Mouse (Mus musculus): ENCODE results near the gene Gm9780.
A peak's percentile ranks its signal among the peaks of the same experiment; 100 is the strongest.
"Not testable (repeated sequence)": the region's sequence is repeated elsewhere in the genome, so short reads cannot be mapped to it uniquely, and the experiment has no call there.

Gene Gm9780

GRCm38 (mm10) chr14:26042611-26043010, at the start of gene Gm9780:
Gene Gm9780 (minus strand): TSS chr14:26042711.
- DNase-seq (ENCODE audit: extremely low spot score) = not testable (repeated sequence)

DNA sequence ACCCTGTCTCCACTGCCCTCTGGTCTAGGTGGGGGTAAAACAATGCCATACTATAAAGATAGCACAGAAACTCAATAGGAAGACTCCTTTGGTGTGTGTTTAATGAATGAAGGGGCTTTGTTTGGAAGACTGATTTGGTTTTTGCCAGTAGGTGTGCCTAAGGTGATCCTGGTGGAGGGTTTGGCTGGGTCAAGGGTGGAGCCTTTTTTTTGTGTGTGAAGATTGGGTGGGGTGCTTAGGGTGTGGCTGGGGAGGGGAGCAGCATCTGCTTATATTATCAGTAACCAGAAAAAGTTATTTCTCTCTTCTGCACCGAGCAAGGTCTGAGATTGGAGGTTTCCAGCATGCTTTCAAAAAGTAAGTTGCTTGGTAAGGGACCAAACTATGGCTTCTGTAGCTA, 39.5 kb upstream of the Gm9780 start, which contains the start of gene Cphx3:
Gene Cphx3 (plus strand): TSS at position 301 of the 400 bp plus-strand sequence.
- not testable (repeated sequence) for DNase-seq (ENCODE audit: extremely low spot score)

DNA sequence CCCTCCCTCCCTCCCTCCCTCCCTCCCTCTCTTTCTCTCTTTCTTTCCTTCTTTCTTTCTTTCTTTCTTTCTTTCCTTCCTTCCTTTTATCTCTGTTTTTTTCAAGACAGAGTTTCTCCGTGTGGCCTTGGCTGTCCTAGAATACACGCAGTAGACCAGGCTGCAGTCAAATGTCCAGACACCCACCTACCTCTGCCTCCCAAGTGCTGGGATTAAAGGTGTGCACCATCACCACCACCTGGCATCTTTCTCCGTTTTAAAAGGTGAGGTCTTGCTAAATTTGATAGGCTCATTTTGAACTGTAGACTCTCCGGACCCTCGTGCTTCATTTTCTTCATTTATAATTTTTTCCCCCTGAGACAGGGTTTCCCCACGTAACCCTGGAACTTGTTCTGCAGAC, 38.7 kb upstream of the Gm9780 start, which contains the start of gene Cphx2:
Gene Cphx2 (plus strand): TSS at position 301 of the 400 bp plus-strand sequence.
- DNase-seq (ENCODE audit: extremely low spot score) = not testable (repeated sequence)

- DNase-seq (ENCODE audit: extremely low spot score) = not testable (repeated sequence)
Observed at GRCm38 (mm10) chr14:26076620-26077390, 34.3 kb upstream of the Gm9780 start.

DNA sequence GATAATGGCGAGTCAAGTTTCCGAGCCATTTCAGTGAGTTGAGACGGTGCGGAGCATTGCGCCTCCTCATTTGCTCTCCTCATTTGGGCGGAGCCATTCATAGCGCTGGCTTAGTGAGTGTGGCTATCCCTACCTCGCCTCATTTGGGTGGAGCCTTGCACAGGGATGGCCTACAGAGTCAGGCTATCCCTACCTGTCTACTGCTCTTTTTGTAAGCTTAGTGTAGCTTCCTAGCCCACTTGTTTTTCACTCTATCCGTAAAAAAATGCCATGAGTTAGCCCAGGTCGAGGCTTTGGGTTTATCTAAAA, 24.8 kb upstream of the Gm9780 start, which contains the start of gene Tmem254c:
Gene Tmem254c (minus strand): TSS at position 31 of the 309 bp plus-strand sequence.
- not testable (repeated sequence) for DNase-seq (ENCODE audit: extremely low spot score)

DNA sequence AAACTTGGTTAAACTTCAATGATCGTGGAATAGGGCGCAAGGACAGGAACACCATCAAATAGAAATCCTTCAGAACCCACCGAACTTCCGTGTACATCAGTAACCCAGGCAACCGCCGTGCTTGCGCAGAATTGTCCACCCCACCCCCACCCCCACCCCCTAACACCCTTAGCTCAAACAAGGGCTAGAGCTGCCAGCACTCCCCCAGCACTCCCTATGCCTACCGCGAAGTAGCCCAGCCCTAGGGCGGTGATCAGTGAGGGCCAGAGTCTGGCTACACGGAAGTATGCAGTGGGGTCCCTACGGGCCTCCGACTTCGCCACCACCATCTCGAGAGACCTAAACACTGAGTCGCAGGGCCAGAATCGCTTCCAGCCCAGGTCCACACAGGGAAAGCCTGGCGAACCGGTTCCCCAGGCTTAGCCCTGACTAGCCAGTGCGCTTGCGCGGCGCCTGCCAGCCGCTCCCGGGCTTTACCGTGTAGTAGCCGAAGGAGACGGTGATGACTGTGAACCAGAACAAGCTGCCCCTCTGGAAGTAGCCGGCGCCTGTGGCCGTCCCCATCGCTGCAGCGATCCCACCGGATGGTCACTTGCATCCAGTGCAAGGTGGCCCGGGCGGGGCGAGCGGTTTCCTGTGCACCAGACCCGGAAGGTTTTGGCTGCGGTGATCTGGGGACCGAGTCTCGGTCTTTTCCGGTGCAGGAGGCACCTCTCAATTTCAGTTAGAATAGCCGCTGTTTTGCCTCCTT, 24.2 kb upstream of the Gm9780 start:
- DNase-seq (ENCODE audit: extremely low spot score) = not testable (repeated sequence)

GRCm38 (mm10) chr14:26059362-26059761, 16.9 kb upstream of the Gm9780 start:
- not testable (repeated sequence) for DNase-seq (ENCODE audit: extremely low spot score)

- DNase-seq (ENCODE audit: extremely low spot score) = not testable (repeated sequence)
Observed at GRCm38 (mm10) chr14:26058184-26058583, 15.7 kb upstream of the Gm9780 start.

DNA sequence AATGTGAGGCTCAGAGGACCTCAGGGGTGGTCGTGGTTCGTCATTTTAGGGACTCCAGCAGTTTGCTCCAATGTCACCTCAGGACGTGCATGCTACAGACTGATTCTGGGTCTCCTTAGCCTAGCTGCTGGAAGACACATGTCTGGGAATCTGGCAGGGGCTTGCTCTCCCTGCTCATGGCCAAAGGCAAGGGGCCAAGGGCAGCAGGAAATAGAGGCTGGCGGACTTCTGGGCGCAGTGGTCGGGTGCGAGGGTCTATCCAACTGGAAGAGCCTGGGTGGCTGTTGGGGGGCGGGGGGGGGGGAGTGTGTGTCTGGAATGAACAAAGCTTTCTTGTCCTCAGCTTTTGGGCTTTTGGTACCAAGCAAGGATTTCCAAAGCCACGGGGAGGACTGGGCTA, 6.3 kb upstream of the Gm9780 start:
- not testable (repeated sequence) for DNase-seq (ENCODE audit: extremely low spot score)

GRCm38 (mm10) chr14:26047026-26047425, 4.5 kb upstream of the Gm9780 start:
- DNase-seq (ENCODE audit: extremely low spot score) = not testable (repeated sequence)

- not testable (repeated sequence) for DNase-seq (ENCODE audit: extremely low spot score)
Observed at GRCm38 (mm10) chr14:26045007-26045406, 2.5 kb upstream of the Gm9780 start.

DNA sequence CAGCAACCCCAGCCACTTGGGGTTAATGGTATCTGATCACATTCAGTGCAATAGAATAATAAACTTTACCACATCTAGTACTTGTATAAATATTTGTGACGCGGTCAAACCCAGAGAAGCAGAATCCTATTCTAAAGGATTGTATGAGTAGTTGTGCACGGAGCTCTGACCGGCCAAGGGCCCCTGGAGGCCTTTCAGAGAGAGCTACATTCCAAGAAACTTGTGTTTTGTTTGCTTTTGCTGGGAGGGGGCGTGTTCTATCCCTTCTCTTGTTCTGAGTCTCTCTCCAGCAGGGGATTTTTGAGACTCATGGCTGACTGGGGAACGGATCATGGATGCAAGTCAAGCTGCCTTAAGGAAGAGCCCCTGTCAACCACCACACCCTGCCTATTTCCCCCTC, 7.1 kb downstream of the Gm9780 start:
- not testable (repeated sequence) for DNase-seq (ENCODE audit: extremely low spot score)

- DNase-seq (ENCODE audit: extremely low spot score) = not testable (repeated sequence)
Observed at GRCm38 (mm10) chr14:26034364-26034763, 8.1 kb downstream of the Gm9780 start.

GRCm38 (mm10) chr14:26025653-26026052, 16.9 kb downstream of the Gm9780 start:
- not testable (repeated sequence) for DNase-seq (ENCODE audit: extremely low spot score)

GRCm38 (mm10) chr14:26022831-26023230, 19.7 kb downstream of the Gm9780 start:
- DNase-seq (ENCODE audit: extremely low spot score) = not testable (repeated sequence)

DNA sequence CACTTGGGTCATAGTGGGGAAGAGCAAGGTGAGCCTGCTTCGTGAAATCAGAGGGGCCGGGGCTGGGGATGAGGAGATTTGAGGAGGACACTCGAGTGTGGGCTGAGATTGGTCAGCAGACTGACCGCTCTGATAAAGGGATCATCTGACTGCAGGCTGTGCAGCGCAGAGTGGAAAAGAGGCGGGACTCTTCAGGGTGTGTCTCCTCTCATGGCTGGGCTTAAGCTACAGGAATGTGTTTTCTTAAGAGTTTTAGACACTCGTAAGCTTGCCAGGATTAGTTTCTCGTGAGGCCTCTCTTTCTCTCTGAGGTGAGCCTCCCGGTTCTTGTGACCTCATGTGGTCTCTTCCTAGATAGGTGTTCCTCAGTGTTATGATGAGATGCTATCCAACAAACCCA, 21.0 kb downstream of the Gm9780 start:
- DNase-seq (ENCODE audit: extremely low spot score) = not testable (repeated sequence)

GRCm38 (mm10) chr14:26016414-26016813, 26.1 kb downstream of the Gm9780 start:
- DNase-seq (ENCODE audit: extremely low spot score) = not testable (repeated sequence)

DNA sequence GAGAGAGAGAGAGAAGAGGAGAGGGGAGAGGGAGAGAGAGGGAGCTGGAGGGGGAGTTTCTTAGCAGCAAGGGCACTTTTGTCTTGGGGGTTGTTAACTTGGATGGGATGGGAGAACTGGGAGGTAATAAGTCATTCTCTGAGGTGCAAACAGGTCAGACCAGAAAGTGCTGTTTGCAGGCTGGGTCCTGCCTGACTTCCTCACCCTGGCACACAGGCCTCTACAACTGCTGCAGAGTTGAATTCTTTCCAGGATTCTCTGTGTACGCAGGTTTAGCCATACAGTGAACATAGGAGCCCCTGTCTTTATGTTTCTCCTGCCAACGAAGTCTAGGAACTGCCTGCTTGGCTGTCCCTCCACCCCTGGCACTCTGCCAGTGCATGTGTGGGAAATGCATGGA, 35.0 kb downstream of the Gm9780 start:
- not testable (repeated sequence) for DNase-seq (ENCODE audit: extremely low spot score)

- DNase-seq (ENCODE audit: extremely low spot score) = not testable (repeated sequence)
Observed at GRCm38 (mm10) chr14:25981880-25982279, 60.6 kb downstream of the Gm9780 start.

GRCm38 (mm10) chr14:25979242-25979941, 63.1 kb downstream of the Gm9780 start:
- peak; percentile 46 for DNase-seq (ENCODE audit: extremely low spot score)

GRCm38 (mm10) chr14:25978371-25979241, 63.9 kb downstream of the Gm9780 start, which contains the start of gene Duxbl1:
Gene Duxbl1 (plus strand): TSS chr14:25978577.
- DNase-seq (ENCODE audit: extremely low spot score) = not testable (repeated sequence)
